Comparison of ENCODE assay signal across 8 mouse cellular contexts in the genomic region with DNA sequence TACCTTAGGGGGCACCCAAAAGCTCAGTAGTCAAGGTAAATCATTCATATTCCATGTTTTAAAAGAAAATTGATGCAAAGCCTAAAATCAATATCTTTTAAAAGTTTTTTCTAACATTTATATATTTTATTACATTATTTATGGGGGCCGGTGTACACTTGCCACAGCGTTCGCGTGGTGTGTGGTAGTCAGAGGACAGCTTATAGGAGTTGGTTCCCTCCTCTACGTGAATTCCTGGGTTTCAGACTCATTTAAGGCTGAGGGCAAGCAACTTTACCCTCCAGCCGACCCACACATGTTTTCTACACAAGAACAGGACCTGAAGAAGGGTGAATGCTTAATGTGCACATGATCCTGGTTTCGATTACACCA. TPM values are rescaled to one million over a fixed set of nuclear protein-coding genes. Genes with fewer than 3 reads are reported as not detected.
DNase-seq lines count a peak whose midpoint lies in the region; ATAC-seq and TF ChIP-seq lines count a peak whose summit lies in the region.

No protein-coding gene starts in this region.

- peak overlapping the region; percentile 93 for H3K27ac ChIP-seq in heart, embryonic 15.5 days
- H3K27ac ChIP-seq in MEL (ENCODE audit: control insufficient read depth, low read depth, low read length): peak overlapping the region; percentile 85
- H3K27ac ChIP-seq in hindbrain, embryonic 12.5 days: peak overlapping the region; percentile 77
- H3K27ac ChIP-seq in midbrain, embryonic 12.5 days (replicated peaks): peak overlapping the region; percentile 68

- TF ChIP-seq CTCF in MEL (IDR thresholded peaks at IDR 0.05 in 2 of 3, conservative IDR thresholded peaks at IDR 0.05 in 1 of 3; ENCODE audit: control insufficient read depth in 1 of 3, insufficient read depth in 1 of 3, low read depth in 2 of 3, low read length in 3 of 3, poor library complexity in 1 of 3, severe bottlenecking in 1 of 3): no peak

- no peaks in the 10 kb centered on the region for H3K36me3 ChIP-seq in heart, embryonic 15.5 days
- peaks cover 0 to 20% of the 10 kb centered on the region in 2 experiments; a peak in 2 of 4 replicates for H3K36me3 ChIP-seq in MEL (ENCODE audit: control insufficient read depth in 1 of 2, insufficient read depth in 2 of 2, low read length in 2 of 2)
- H3K36me3 ChIP-seq in hindbrain, embryonic 12.5 days: no peaks in the 10 kb centered on the region
- no peaks in the 10 kb centered on the region for H3K36me3 ChIP-seq in midbrain, embryonic 12.5 days

- H3K79me2 ChIP-seq in MEL (ENCODE audit: control insufficient read depth, insufficient read depth, low read length, poor library complexity): peaks cover 6% of the 10 kb centered on the region; the same call in 1 of the 2 replicates

- peak in 1 of 2 experiments; percentile 7; a peak in 1 of 4 replicates for TF ChIP-seq POLR2A in MEL (IDR thresholded peaks at IDR 0.05; ENCODE audit: control insufficient read depth in 1 of 2, insufficient read depth in 1 of 2, low read depth in 1 of 2, low read length in 2 of 2, poor library complexity in 1 of 2)

- H3K4me2 ChIP-seq in heart, embryonic 15.5 days: peak overlapping the region; percentile 74
- peak overlapping the region; percentile 74 for H3K4me2 ChIP-seq in hindbrain, embryonic 12.5 days (replicated peaks)
- H3K4me2 ChIP-seq in midbrain, embryonic 12.5 days (replicated peaks): peak overlapping the region; percentile 73

- peak overlapping the region; percentile 72 for H3K4me3 ChIP-seq in heart, embryonic 15.5 days
- H3K4me3 ChIP-seq in MEL (ENCODE audit: control insufficient read depth in 1 of 2, insufficient read depth in 1 of 2, low read depth in 2 of 2, low read length in 2 of 2): peak overlapping the region; percentile 74 to 87
- peak overlapping the region; percentile 52 for H3K4me3 ChIP-seq in hindbrain, embryonic 12.5 days
- H3K4me3 ChIP-seq in midbrain, embryonic 12.5 days: peak overlapping the region; percentile 61

- DNase-seq in heart, adult 18-20 months: no peak
- DNase-seq in MEL (ENCODE audit: low read depth, low spot score) (no peak), MN1 (ENCODE audit: low spot score) (no peak)
- no peak for DNase-seq in thymus, postnatal 14 days
- no peak for DNase-seq in spleen, postnatal 14 days (ENCODE audit: low spot score in 2 of 2)

- no peak for ATAC-seq in heart, embryonic 15.5 days (replicated peaks; ENCODE audit: insufficient number of reproducible peaks, insufficient read depth, low FRiP score, low read depth)
- no peak for ATAC-seq in hindbrain, embryonic 12.5 days (ENCODE audit: low FRiP score)
- no peak for ATAC-seq in midbrain, embryonic 12.5 days (ENCODE audit: low FRiP score, low read depth)

- no peaks in the 10 kb centered on the region for H3K9me3 ChIP-seq in heart, embryonic 15.5 days (replicated peaks)
- no peaks in the 10 kb centered on the region for H3K9me3 ChIP-seq in MEL (replicated peaks; ENCODE audit: insufficient read depth, low read length)
- no peaks in the 10 kb centered on the region for H3K9me3 ChIP-seq in hindbrain, embryonic 12.5 days (replicated peaks)
- H3K9me3 ChIP-seq in midbrain, embryonic 12.5 days: no peaks in the 10 kb centered on the region

- peaks cover 23% of the 10 kb centered on the region for H3K4me1 ChIP-seq in heart, embryonic 15.5 days (replicated peaks)
- peaks cover 10 to 26% of the 10 kb centered on the region in 2 experiments for H3K4me1 ChIP-seq in MEL (ENCODE audit: control insufficient read depth in 1 of 2, insufficient read depth in 2 of 2, low read length in 2 of 2)
- H3K4me1 ChIP-seq in hindbrain, embryonic 12.5 days: peaks cover 21% of the 10 kb centered on the region
- peaks cover 18% of the 10 kb centered on the region for H3K4me1 ChIP-seq in midbrain, embryonic 12.5 days

- H3K9ac ChIP-seq in heart, embryonic 15.5 days: peak overlapping the region; percentile 69
- H3K9ac ChIP-seq in MEL (ENCODE audit: control insufficient read depth, low read depth, low read length, poor library complexity, severe bottlenecking): peak overlapping the region; percentile 75
- peak overlapping the region; percentile 68 for H3K9ac ChIP-seq in hindbrain, embryonic 12.5 days
- H3K9ac ChIP-seq in midbrain, embryonic 12.5 days (replicated peaks): peak overlapping the region; percentile 60

- no peak; the same call in 1 of the 2 replicates for TF ChIP-seq RAD21 in MEL (IDR thresholded peaks at IDR 0.05; ENCODE audit: low read depth, low read length)

- H3K27me3 ChIP-seq in heart, embryonic 15.5 days: no peaks in the 10 kb centered on the region
- no peaks in the 10 kb centered on the region for H3K27me3 ChIP-seq in MEL (ENCODE audit: control insufficient read depth in 1 of 2, insufficient read depth in 2 of 2, low read length in 2 of 2)
- H3K27me3 ChIP-seq in hindbrain, embryonic 12.5 days: no peaks in the 10 kb centered on the region
- no peaks in the 10 kb centered on the region for H3K27me3 ChIP-seq in midbrain, embryonic 12.5 days

- TF ChIP-seq EP300 in MEL (IDR thresholded peaks at IDR 0.05; ENCODE audit: low read depth in 1 of 2, low read length in 2 of 2): no peak

- WGBS in heart, embryonic 15.5 days: 15% methylated on average over 7 of the region's 7 CpGs
- 18% methylated on average over 7 of the region's 7 CpGs for WGBS in hindbrain, embryonic 12.5 days
- 25% methylated on average over 7 of the region's 7 CpGs for WGBS in midbrain, embryonic 12.5 days

TF ChIP-seq in MEL, 35 proteins besides CTCF, POLR2A, EP300 and RAD21:
- peak; percentile 89; the same call in 1 of the 2 replicates for TF ChIP-seq CHD1 (IDR thresholded peaks at IDR 0.05; ENCODE audit: low read depth, low read length)
- TF ChIP-seq GATA1 (IDR thresholded peaks at IDR 0.05; ENCODE audit: low read depth, low read length): 0 out of 2 replicates have a peak, but pooled peaks have one; percentile 5
- no peak for TF ChIP-seq KAT2A (conservative IDR thresholded peaks at IDR 0.05; ENCODE audit: low read depth, low read length)

RNA-seq across cellular contexts. Expression of a gene that starts 0.7 kb away (rescaled TPM):
- polyA plus RNA-seq in heart, embryonic 15.5 days (2015; fragmentation: Nextera tagmentation; extraction: Ambion mirVana): 10.5 and 12.4 TPM in 2 replicates
- 10 to 100 TPM in 1 of 2 experiments, 1 to 10 TPM in 1; 9.8 to 10.1 TPM for total RNA-seq in heart, adult 18-20 months (2021)
- 37.2 and 37.7 TPM in 2 replicates for total RNA-seq in MEL (2012; rRNA removed)
- 10 to 100 TPM in 1 of 2 experiments, not detected in 1; 32.7 TPM for polyA plus RNA-seq in MEL (2012; ENCODE audit: insufficient read depth in 1 of 2, insufficient read length in 2 of 2, low read depth in 1 of 2, low replicate concordance in 2 of 2, missing spikeins in 1 of 2)
- 15.4 and 18.0 TPM in 2 replicates for polyA plus RNA-seq in hindbrain, embryonic 12.5 days (2016; fragmentation: Nextera tagmentation; extraction: Ambion mirVana)
- polyA plus RNA-seq in midbrain, embryonic 12.5 days (2016; fragmentation: Nextera tagmentation; extraction: Ambion mirVana): 15.9 and 18.4 TPM in 2 replicates

RNA-seq across cellular contexts. Expression of a gene that starts 10.5 kb away (rescaled TPM):
- polyA plus RNA-seq in heart, embryonic 15.5 days (2015; fragmentation: Nextera tagmentation; extraction: Ambion mirVana): 0.10 and 0.16 TPM in 2 replicates
- total RNA-seq in heart, adult 18-20 months (2021): under 1 TPM; 0.27 to 0.41 TPM
- total RNA-seq in MEL (2012; rRNA removed): not detected in 2 replicates
- polyA plus RNA-seq in MEL (2012; ENCODE audit: insufficient read depth in 1 of 2, insufficient read length in 2 of 2, low read depth in 1 of 2, low replicate concordance in 2 of 2, missing spikeins in 1 of 2): not detected
- 0.21 and 0.57 TPM in 2 replicates for polyA plus RNA-seq in hindbrain, embryonic 12.5 days (2016; fragmentation: Nextera tagmentation; extraction: Ambion mirVana)
- polyA plus RNA-seq in midbrain, embryonic 12.5 days (2016; fragmentation: Nextera tagmentation; extraction: Ambion mirVana): 0.06 and 0.17 TPM in 2 replicates

RNA-seq across cellular contexts. Expression of a gene that starts 19.9 kb away (rescaled TPM):
- polyA plus RNA-seq in heart, embryonic 15.5 days (2015; fragmentation: Nextera tagmentation; extraction: Ambion mirVana): 0.55 and 0.67 TPM in 2 replicates
- total RNA-seq in heart, adult 18-20 months (2021): 1 to 10 TPM; 2.2 to 2.4 TPM
- 3.0 and 3.3 TPM in 2 replicates for total RNA-seq in MEL (2012; rRNA removed)
- polyA plus RNA-seq in MEL (2012; ENCODE audit: insufficient read depth in 1 of 2, insufficient read length in 2 of 2, low read depth in 1 of 2, low replicate concordance in 2 of 2, missing spikeins in 1 of 2): 1 to 10 TPM in 1 of 2 experiments, not detected in 1; 6.6 TPM
- polyA plus RNA-seq in hindbrain, embryonic 12.5 days (2016; fragmentation: Nextera tagmentation; extraction: Ambion mirVana): 0.13 and 0.25 TPM in 2 replicates
- polyA plus RNA-seq in midbrain, embryonic 12.5 days (2016; fragmentation: Nextera tagmentation; extraction: Ambion mirVana): 0.11 and 0.18 TPM in 2 replicates

RNA-seq across cellular contexts. Expression of a gene that starts 29.4 kb away (rescaled TPM):
- polyA plus RNA-seq in heart, embryonic 15.5 days (2015; fragmentation: Nextera tagmentation; extraction: Ambion mirVana): 0.08 TPM in 1 of 2 replicates, not detected in the other
- not detected for total RNA-seq in heart, adult 18-20 months (2021)
- total RNA-seq in MEL (2012; rRNA removed): not detected in 2 replicates
- polyA plus RNA-seq in MEL (2012; ENCODE audit: insufficient read depth in 1 of 2, insufficient read length in 2 of 2, low read depth in 1 of 2, low replicate concordance in 2 of 2, missing spikeins in 1 of 2): not detected
- not detected in 2 replicates for polyA plus RNA-seq in hindbrain, embryonic 12.5 days (2016; fragmentation: Nextera tagmentation; extraction: Ambion mirVana)
- polyA plus RNA-seq in midbrain, embryonic 12.5 days (2016; fragmentation: Nextera tagmentation; extraction: Ambion mirVana): not detected in 2 replicates

RNA-seq across cellular contexts. Expression of a gene that starts 44.3 kb away (rescaled TPM):
- 0.11 and 0.29 TPM in 2 replicates for polyA plus RNA-seq in heart, embryonic 15.5 days (2015; fragmentation: Nextera tagmentation; extraction: Ambion mirVana)
- under 1 TPM in 1 of 2 experiments, not detected in 1; 0.10 TPM for total RNA-seq in heart, adult 18-20 months (2021)
- total RNA-seq in MEL (2012; rRNA removed): not detected in 2 replicates
- not detected for polyA plus RNA-seq in MEL (2012; ENCODE audit: insufficient read depth in 1 of 2, insufficient read length in 2 of 2, low read depth in 1 of 2, low replicate concordance in 2 of 2, missing spikeins in 1 of 2)
- polyA plus RNA-seq in hindbrain, embryonic 12.5 days (2016; fragmentation: Nextera tagmentation; extraction: Ambion mirVana): not detected in 2 replicates
- 0.05 TPM in 1 of 2 replicates, not detected in the other for polyA plus RNA-seq in midbrain, embryonic 12.5 days (2016; fragmentation: Nextera tagmentation; extraction: Ambion mirVana)
